Mouse (Mus musculus): ENCODE results near the gene Msn. TPM values are rescaled to one million over a fixed set of nuclear protein-coding genes. Genes with fewer than 3 reads are reported as not detected.

Gene Msn
- 17.7 and 18.2 TPM in 2 replicates for polyA plus RNA-seq (2021; fragmentation: Nextera tagmentation)
- long read RNA-seq, experiment 1, transcript Msn-201 (13 exons, 3,842 nt) = major isoform, 12 of 25 reads
- long read RNA-seq, experiment 1, partial matches to known transcripts = 12 of 25 reads
- long read RNA-seq, experiment 1, other reads (novel, unspliced or antisense) = 0 of 25 reads
- long read RNA-seq, experiment 2, transcript Msn-201 (13 exons, 3,842 nt) = major isoform, 142 of 159 reads
- long read RNA-seq, experiment 2, partial matches to known transcripts = 6 of 159 reads
- long read RNA-seq, experiment 2, other reads (novel, unspliced or antisense) = 6 of 159 reads

GRCm38 (mm10) chrX:96095509-96096499 lies at the start of gene Msn:
Msn (plus strand) TSS chrX:96096042.

Other genes starting within 250 kb of the Msn start
- 17.5 and 21.9 TPM in 2 replicates for gene Las1l, start 139.1 kb upstream of the Msn start, polyA plus RNA-seq (2021; fragmentation: Nextera tagmentation)
- not detected in 2 replicates for gene Vsig4, start 197.4 kb downstream of the Msn start, polyA plus RNA-seq (2021; fragmentation: Nextera tagmentation)

Data from layer of hippocampus, adult 6 months (tissue).